Mouse (Mus musculus) cerebral cortex, adult 2 months (tissue): ENCODE measurements around the gene Sbk2.

ENCODE experiments used
- WGBS: fragments of 180-500 bp; shearing (Covaris S2); methylation state at CpG from one replicate; pipeline ENCODE4 v1.1.7; 2018; 5-methylcytosine and 5-hydroxymethylcytosine counted together

Sbk2 gene

GRCm38 (mm10) chr7:4964272-4964671, at the start of gene Sbk2:
Gene Sbk2 (minus strand): TSS chr7:4964406.
- WGBS = 9% methylated on average over 10 of the region's 10 CpGs

- 90% methylated on average over 27 of the region's 27 CpGs for WGBS
These were observed 48.7 kb upstream of the Sbk2 start for GRCm38 (mm10) chr7:5012681-5013513.

GRCm38 (mm10) chr7:5008229-5008628, 44.0 kb upstream of the Sbk2 start:
- 98% methylated on average over 26 of the region's 26 CpGs for WGBS

GRCm38 (mm10) chr7:5002876-5003275, 38.7 kb upstream of the Sbk2 start:
- 56% methylated on average over 8 of the region's 8 CpGs for WGBS

DNA sequence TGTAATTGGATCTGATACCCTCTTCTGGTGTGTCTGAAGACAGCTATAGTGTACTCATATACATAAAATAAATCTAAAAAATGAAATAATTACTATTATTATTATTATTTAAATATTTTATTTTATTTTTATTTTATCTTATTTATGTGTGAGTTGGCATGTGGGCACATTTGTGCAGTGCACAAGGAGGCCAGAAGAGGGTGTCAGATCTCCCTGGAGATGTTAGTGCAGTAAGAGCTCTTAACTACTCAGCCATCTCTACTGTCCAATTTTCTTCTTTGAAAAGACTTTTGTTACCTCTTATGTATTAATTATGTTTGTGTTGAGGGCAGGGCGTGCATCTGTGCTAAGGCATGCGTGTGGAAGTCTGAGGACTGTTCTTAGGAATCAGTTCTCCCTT, 35.7 kb upstream of the Sbk2 start:
- whole genome bisulfite sequencing = 48% methylated on average over 2 of the region's 2 CpGs

DNA sequence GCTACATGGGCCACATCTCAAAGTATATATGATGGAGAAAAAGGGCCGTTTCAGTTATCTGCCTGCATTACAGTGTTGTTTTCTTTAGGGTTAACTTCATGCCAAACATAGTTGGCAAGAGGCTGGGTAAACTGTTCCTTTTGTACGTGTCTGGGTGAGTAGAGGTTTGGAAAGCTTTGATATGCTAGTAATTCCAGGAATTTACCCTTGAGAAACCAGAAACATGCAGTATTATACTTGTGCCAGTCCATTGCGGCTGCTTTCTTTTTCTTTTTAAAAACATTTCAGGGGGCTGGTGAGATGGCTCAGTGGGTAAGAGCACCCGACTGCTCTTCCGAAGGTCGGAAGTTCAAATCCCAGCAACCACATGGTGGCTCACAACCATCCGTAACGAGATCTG, 32.7 kb upstream of the Sbk2 start:
- WGBS = 37% methylated on average over 8 of the region's 8 CpGs

DNA sequence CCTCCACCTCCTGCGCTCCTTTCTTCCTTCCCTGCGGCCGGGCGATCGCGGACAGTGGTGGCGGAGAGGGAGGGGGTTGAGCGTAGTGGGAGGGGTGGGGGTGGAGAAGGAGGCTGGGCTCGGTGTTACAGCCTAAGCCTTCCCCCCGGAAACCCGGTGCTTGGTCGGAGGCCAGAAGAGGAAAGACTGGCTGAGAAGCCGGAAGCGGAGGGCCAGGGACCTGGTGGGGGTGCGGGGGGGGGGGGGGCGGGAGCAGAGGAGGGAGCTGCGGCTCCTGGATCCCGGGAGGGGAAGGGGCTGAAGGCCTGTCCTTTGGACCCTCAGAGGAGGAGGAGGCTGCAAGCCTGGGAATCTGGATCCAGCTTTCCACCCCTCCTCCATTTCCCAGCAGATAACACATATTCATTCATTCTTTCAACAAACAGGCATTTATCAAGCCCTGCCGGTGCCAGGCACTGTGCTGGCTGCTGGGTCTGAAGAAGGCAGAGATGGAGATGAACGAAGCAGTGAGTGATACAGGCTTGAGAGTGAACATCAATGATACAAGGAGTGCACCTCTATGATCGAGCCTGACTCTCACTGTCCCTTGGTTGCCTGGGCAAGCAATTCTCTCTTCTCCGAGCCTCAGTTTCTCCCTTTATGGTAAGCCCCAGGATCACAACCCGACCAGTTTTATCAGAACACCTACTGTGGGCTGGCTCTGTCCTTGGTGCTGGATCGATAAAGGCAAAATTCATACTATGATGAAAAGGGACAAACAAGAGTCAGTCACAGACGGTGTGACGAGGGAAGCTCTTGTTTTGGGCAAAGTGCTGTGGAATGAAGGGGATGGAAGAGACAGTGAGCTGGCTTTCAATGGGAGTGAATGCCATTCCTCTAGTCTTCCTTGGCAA, 32.0 kb upstream of the Sbk2 start, which contains the start of gene Zfp579:
Gene Zfp579 (minus strand): TSS at position 156 of the 893 bp plus-strand sequence.
- WGBS = 3% methylated on average over 17 of the region's 26 CpGs

DNA sequence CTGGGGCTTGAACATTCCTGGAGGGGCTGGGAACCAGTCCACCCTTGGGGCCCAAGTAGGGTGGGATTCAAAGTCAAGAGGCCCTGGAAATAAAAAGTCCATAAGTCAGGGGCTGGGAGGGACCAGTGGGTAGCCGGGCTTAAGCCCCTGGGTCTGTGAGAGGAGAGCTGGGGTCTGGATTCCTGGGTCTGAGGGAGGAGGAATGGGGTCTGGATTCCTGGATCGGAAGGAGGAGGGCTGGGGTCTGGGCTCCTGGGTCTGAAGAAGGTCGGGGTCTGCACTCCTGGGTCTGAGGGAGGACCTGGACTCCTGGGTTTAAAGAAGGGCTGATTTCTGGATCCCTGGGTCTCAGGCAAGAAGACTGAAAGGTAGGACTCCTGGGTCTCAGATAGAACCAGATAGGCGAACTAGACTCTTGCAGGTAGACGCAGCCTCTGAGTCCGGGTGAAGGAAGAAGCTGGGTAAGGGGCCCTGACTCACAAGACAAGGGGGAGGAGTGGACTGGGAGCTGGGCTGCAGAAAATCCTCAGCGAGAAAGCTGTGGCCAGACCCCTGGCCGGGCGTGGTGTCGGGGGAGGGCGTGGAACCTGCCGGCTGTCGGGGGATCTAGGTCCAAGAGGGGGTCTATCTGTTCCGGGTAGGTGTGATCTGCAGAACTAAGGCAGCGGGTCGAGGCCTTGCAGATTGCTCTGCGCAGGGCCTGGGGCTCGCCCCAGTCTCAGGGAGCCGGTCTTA, 31.2 kb upstream of the Sbk2 start:
- WGBS = 5% methylated on average over 19 of the region's 19 CpGs

- WGBS = 67% methylated on average over 59 of the region's 59 CpGs
These were observed 30.0 kb upstream of the Sbk2 start for GRCm38 (mm10) chr7:4993999-4994788.

- WGBS = 59% methylated on average over 55 of the region's 55 CpGs
These were observed 29.3 kb upstream of the Sbk2 start for GRCm38 (mm10) chr7:4993347-4993998.

DNA sequence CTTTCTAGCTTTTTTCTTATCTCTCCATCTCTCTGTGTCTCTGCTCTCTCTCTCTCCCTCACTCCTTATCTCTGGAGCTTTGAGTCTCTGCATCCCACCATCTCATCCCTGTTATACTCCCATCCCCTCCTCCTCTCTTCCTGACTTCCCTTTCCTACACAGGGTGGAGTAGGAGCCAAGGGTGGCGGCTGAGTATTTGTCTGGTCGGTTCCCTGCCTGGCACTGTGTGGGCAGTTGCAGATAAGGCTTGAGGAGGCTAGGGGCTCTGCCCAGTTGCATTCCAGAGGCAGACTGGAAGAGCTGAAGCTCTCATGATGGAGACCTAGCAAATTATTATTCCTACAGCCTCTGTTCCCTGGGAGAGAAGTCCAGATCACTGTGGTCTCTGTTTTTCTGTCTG, 24.0 kb upstream of the Sbk2 start:
- 57% methylated on average over 2 of the region's 2 CpGs for WGBS

DNA sequence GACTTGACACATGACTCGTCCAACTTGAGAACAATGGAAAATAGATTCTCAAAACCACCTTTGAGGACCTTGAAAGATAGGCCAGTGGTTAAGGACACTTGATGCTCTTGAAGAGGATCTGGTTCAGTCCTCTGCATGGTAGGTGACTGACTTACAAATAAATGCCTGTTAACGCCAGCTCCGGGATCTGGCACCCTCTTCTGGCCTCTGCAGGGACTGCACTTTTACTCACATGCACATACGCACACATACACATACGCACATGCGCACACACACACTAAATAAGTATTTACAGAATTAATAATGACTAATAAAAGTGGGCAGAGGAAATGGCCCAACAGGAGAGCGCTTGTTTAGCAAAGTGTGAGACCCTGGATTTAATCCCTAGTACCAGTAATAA, 12.6 kb upstream of the Sbk2 start:
- 93% methylated on average over 7 of the region's 7 CpGs for WGBS

GRCm38 (mm10) chr7:4975455-4975854, 11.2 kb upstream of the Sbk2 start:
- 63% methylated on average over 4 of the region's 4 CpGs for WGBS

DNA sequence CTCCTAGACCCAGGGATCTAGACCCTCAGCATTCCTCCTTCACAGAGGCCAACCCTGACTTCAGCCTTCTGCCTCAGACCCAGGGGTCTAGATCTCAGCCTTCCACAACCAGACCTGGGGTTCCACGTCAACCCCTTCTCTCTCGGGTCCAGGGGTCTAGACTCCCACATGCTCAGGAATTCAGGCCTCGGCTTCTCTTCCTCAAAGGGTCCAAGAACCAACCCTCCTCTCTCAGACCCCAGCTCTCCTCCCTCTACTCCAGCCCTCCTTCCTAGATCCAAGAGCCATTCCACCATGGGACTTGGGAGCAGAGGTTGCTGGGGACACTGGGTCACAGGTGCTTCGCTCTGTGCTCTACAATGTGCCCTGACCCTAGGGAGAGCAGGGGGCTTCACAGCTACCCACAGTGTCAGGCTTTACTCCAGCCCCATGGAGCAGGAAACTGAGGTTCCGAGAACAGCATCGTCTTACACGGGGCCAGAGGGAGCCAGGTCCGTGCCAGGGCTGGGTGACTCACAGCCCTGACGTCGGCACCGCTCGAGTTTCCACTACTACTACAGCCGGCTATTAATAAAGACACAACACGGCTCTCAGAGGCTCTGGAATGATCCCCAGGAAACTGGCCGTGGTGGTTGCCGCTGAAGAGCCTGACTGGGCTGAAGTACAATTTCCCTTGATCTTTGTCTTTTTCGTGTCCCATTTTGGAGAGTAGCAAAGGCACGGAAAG, 8.3 kb upstream of the Sbk2 start:
- WGBS = 53% methylated on average over 18 of the region's 18 CpGs

DNA sequence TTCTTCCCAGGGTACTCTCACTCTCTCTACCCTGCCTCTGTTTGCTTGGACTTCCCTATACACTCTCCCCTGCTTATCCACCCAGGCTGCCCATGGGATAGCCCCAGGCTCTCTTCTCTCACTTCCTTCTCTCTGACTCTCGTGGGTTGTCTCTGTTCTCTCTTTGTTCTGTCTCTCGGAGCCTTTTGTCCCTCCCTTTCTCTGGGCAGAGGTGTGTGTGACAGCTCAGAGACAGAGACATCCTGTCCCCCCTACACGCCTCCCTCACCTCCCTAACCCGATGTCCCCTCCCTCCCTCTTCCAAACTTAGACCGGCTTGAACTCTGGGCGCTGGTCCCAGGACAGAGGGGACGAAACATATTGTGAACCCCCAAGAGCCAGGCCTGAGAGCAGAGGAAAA, 7.5 kb upstream of the Sbk2 start:
- 48% methylated on average over 7 of the region's 7 CpGs for WGBS

DNA sequence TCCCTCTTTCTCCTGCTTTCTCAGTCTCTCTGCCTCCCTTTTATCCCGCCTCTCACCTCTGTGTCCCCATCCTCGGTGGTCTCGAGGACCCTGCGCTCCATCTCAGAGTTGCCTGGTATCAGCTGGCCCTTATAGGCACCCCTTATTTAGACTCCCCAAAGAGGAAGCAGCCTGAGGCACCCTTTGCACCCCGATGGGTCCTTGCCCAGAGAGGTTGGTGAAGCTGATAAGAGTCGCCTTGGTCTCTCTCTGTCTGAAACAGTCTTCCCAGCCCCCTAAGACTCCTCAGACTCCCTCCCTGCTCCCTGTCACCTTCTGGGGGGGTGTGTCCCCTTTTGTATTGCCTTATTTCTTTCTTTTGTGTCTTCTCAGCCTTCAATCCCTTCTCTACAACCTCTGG, 6.9 kb upstream of the Sbk2 start, which contains the start of gene Sbk3:
Gene Sbk3 (minus strand): TSS at position 101 of the 400 bp plus-strand sequence.
- 44% methylated on average over 6 of the region's 6 CpGs for WGBS

GRCm38 (mm10) chr7:4964988-4965387, 782 bp upstream of the Sbk2 start:
- 85% methylated on average over 5 of the region's 5 CpGs for WGBS

- WGBS = 79% methylated on average over 5 of the region's 5 CpGs
These were observed 679 bp downstream of the Sbk2 start for GRCm38 (mm10) chr7:4963527-4963926.

GRCm38 (mm10) chr7:4957361-4957760, 6.8 kb downstream of the Sbk2 start:
- 90% methylated on average over 10 of the region's 10 CpGs for WGBS
